Mouse (Mus musculus) small intestine, adult 10 weeks (tissue): Measurements from ENCODE around the gene Scgb1b2. TPM values are rescaled to one million over a fixed set of nuclear protein-coding genes. Genes with fewer than 3 reads are reported as not detected.

Experiments
- polyA plus RNA-seq: library from polyadenylated mRNA; stranded (reverse); fragments of 350-450 nt; fragmentation: Illumina TruSeq; extraction: RNeasy Lipid Tissue Mini Kit (QIAGEN cat#74804); gene quantifications from one replicate; pipeline ENCODE4 v1.2.3, GENCODE M21; 2014; ENCODE audit warnings: low replicate concordance

Scgb1b2 gene
- polyA plus RNA-seq = not detected

DNA sequence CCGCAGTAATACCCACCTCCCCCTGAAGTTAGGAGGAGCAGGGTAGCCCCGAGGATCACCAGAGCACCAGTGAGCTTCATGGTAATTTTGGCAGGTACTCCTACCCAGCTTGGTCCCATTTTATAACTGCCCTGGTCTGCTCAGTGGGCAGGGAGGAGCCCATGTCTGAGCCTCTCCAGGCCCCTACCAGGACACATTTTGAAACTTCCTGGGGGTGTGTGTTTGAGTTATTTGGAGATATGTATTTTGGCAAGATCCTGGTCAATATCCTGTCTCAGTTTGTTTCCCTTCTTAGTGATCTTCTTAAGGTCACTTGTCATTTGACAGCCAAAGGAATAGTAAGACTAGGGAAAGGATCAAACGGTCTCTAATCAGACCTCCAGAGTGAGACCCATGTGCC is at the start of gene Scgb1b2:
Scgb1b2 (minus strand) TSS at position 101 of the 400 bp plus-strand sequence.

DNA sequence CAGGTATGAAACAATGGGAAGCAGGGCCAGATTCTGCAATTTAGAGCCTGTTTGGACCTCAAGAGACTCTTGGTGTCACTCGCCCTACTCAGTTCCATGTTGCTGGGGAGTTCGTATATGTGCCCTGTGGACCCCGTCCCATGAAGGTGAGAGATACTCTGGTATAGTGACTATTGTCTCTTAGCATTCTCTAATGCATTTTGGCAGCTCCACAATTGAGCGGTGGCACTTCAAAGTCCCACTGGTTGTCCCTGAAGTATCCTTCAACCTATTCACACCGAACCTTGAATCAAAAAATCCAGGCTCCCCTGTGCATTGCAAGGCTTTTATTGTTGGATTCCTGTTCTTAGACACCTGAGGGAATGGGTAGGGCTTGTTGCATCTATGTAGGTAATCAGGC is 1.4 kb downstream of the Scgb1b2 start, which contains the start of gene Scgb2b2:
Scgb2b2 (plus strand) TSS at position 301 of the 400 bp plus-strand sequence.

Other genes with a start within 250 kb of the Scgb1b2 start
- 0.93 TPM for gene Fxyd5, start 249.3 kb downstream of the Scgb1b2 start, polyA plus RNA-seq
- not detected for gene Fxyd7, start 240.4 kb downstream of the Scgb1b2 start, polyA plus RNA-seq
- gene Fxyd1, start 234.6 kb downstream of the Scgb1b2 start, polyA plus RNA-seq = 1.4 TPM
- 0.11 TPM for gene Lgi4, start 232.5 kb downstream of the Scgb1b2 start, polyA plus RNA-seq
- gene Fxyd3, start 215.1 kb downstream of the Scgb1b2 start, polyA plus RNA-seq = 7.4 TPM
- not detected for gene Hpn, start 176.5 kb downstream of the Scgb1b2 start, polyA plus RNA-seq
- not detected for gene Scn1b, start 164.8 kb downstream of the Scgb1b2 start, polyA plus RNA-seq
- gene Gramd1a, start 135.9 kb downstream of the Scgb1b2 start, polyA plus RNA-seq = 3.9 TPM
- gene Scgb2b2, start 1.3 kb downstream of the Scgb1b2 start, polyA plus RNA-seq = not detected
- not detected for gene Scgb2b3, start 70.3 kb upstream of the Scgb1b2 start, polyA plus RNA-seq
- not detected for gene Scgb1b3, start 83.8 kb upstream of the Scgb1b2 start, polyA plus RNA-seq